Mouse (Mus musculus): Measurements from ENCODE around the gene Dtd1.

DNA sequence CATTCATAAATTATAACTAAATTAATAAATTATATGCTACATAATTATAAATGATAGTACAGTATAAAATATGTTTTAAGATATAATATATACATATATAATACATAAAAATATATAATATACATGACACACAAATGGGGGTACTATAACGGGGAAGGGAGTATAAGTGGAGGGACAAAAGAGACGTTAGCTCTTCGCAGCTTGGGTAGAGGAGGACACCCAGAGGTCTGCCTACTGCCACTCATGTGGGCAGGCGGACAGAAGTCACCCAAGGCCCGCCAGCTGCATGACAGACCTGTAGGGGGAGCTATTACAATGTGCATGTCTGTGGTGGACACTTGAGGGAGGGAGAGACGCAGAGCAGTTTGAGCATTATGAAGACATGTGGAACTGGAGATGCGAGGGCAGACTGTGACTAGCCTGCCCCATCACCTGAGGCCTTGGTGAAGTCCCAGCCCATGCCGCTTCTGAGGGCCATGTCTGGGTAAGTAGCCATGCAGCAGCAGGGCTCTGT lies 92.6 kb downstream of the Dtd1 start:
- no peak for TF ChIP-seq POLR2A (IDR thresholded peaks at IDR 0.05; ENCODE audit: insufficient read length, low read depth)
- TF ChIP-seq TCF3 (IDR thresholded peaks at IDR 0.05; ENCODE audit: insufficient read length, low read depth): no peak
- no peak for TF ChIP-seq POLR2AphosphoS2 (IDR thresholded peaks at IDR 0.05; ENCODE audit: insufficient read length, low read depth)
- TF ChIP-seq E2F4 (IDR thresholded peaks at IDR 0.05; ENCODE audit: insufficient read depth): no peak
- TF ChIP-seq USF1 (IDR thresholded peaks at IDR 0.05; ENCODE audit: low read depth): no peak
- TF ChIP-seq MYOG (IDR thresholded peaks at IDR 0.05; ENCODE audit: control insufficient read depth in 1 of 3, insufficient read depth in 1 of 3, insufficient read length in 2 of 3, low read depth in 2 of 3): no peak
- no peak for TF ChIP-seq MYOD1 (IDR thresholded peaks at IDR 0.05; ENCODE audit: control insufficient read depth in 1 of 3, insufficient read length in 2 of 3, low read depth in 2 of 3)
- no peak for TF ChIP-seq TCF12 (IDR thresholded peaks at IDR 0.05; ENCODE audit: insufficient read depth, poor library complexity, severe bottlenecking)
- no peak for TF ChIP-seq MAX (IDR thresholded peaks at IDR 0.05; ENCODE audit: low read depth)
- TF ChIP-seq CEBPB (IDR thresholded peaks at IDR 0.05; ENCODE audit: insufficient read depth, poor library complexity, severe bottlenecking): no peak
- no peak for TF ChIP-seq SRF (IDR thresholded peaks at IDR 0.05; ENCODE audit: control insufficient read depth, insufficient read length, low read depth)
- TF ChIP-seq REST (IDR thresholded peaks at IDR 0.05; ENCODE audit: insufficient read depth, insufficient read length): no peak
